In the genomic region with DNA sequence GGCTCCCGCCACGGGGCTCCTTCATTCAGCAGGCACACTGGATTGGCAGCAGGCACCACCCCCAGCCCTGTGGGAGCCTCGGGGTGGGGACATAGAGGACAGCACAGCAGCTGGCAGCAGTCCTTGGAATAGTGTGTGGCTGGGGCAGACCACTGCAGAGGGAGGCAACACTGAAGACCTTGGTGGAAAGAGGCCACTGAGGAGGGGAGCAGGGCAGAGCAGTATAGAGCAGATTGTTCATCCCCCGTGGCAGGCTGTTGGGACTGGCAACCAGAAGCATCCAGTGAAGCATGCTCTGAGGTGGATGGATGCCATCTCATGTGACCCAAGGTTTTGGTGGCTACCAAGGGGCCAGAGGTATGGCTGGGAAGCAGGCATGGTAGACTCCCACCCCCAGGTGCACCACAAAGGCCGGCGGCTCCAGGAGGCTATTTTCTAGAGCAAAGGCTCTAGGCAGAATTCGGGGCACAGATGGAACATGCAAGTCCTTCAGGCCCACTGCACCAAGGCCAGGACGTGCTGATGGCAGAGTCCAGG, we compare ENCODE assay signal across 9 mouse cellular contexts. TPM values are rescaled to one million over a fixed set of nuclear protein-coding genes. Genes with fewer than 3 reads are reported as not detected.
A peak's percentile ranks its signal among the peaks of the same experiment; 100 is the strongest.
DNase-seq lines count a peak whose midpoint lies in the region; ATAC-seq lines count a peak whose summit lies in the region.
"Had no signal": no experiment of that assay in that cellular context is flagged by ENCODE, and none has a peak within 500 bp of the region (broad histone marks: within the 10 kb centered on the region; RNA-seq: fewer than 3 reads in every experiment).

No protein-coding gene starts in this region.

- H3K4me1 ChIP-seq in embryonic facial prominence, embryonic 15.5 days, result peaks cover 36% of the 10 kb centered on the region
- H3K4me1 ChIP-seq in limb, embryonic 15.5 days, result peaks cover 55% of the 10 kb centered on the region

- ATAC-seq in embryonic facial prominence, embryonic 15.5 days (ENCODE audit: insufficient number of reproducible peaks, low FRiP score, low TSS enrichment, low read depth), result peak; percentile 84
- peak; percentile 53; the same call in 1 of the 2 replicates for ATAC-seq in limb, embryonic 15.5 days (ENCODE audit: insufficient number of reproducible peaks, low FRiP score, low TSS enrichment, low read depth)
- no peak for ATAC-seq in erythroblast, adult 5-6 weeks (replicated peaks; ENCODE audit: low FRiP score, poor library complexity, severe bottlenecking)

- no peak overlapping the region for H3K4me2 ChIP-seq in embryonic facial prominence, embryonic 15.5 days (replicated peaks)
- no peak overlapping the region for H3K4me2 ChIP-seq in limb, embryonic 15.5 days

- 53% methylated on average over 8 of the region's 8 CpGs for WGBS in embryonic facial prominence, embryonic 15.5 days
- WGBS in limb, embryonic 15.5 days, result 62% methylated on average over 8 of the region's 8 CpGs

- H3K27me3 ChIP-seq in embryonic facial prominence, embryonic 15.5 days, result no peaks in the 10 kb centered on the region
- no peaks in the 10 kb centered on the region for H3K27me3 ChIP-seq in limb, embryonic 15.5 days

- H3K27ac ChIP-seq in embryonic facial prominence, embryonic 15.5 days (replicated peaks), result peak overlapping the region; percentile 60
- H3K27ac ChIP-seq in limb, embryonic 15.5 days, result peak overlapping the region; percentile 58; the same call in 1 of the 2 replicates

- no peak overlapping the region for H3K4me3 ChIP-seq in embryonic facial prominence, embryonic 15.5 days (replicated peaks)
- H3K4me3 ChIP-seq in limb, embryonic 15.5 days, result no peak overlapping the region

- H3K9ac ChIP-seq in embryonic facial prominence, embryonic 15.5 days, result no peak overlapping the region
- H3K9ac ChIP-seq in limb, embryonic 15.5 days, result no peak overlapping the region

- H3K9me3 ChIP-seq in embryonic facial prominence, embryonic 15.5 days (replicated peaks), result no peaks in the 10 kb centered on the region
- no peaks in the 10 kb centered on the region for H3K9me3 ChIP-seq in limb, embryonic 15.5 days

- intact Hi-C loops in left cerebral cortex, postnatal 4 days (cut with DNase I), result no loop called here
- intact Hi-C loops in left cerebral cortex, postnatal 36 days (cut with DNase I), result no loop called here

- no peaks in the 10 kb centered on the region for H3K36me3 ChIP-seq in embryonic facial prominence, embryonic 15.5 days
- no peaks in the 10 kb centered on the region for H3K36me3 ChIP-seq in limb, embryonic 15.5 days

- DNase-seq in left cerebral cortex, postnatal 4 days, result peak; percentile 89
- no peak for DNase-seq in left cerebral cortex, postnatal 36 days (ENCODE audit: low spot score in 2 of 2)
- peak; percentile 64 to 69 for DNase-seq in cerebellum, adult 18-20 months
- no peak for DNase-seq in right cerebral cortex, adult 18-20 months
- no peak for DNase-seq in left cerebral cortex, adult 9 months (ENCODE audit: low spot score in 2 of 2)

RNA-seq across cellular contexts. Expression of gene Ppp1r37, which starts 20.7 kb away (rescaled TPM):
- 10 to 100 TPM; 81.1 to 85.1 TPM for total RNA-seq in left cerebral cortex, postnatal 4 days (2021)
- 100 to 1,000 TPM; 135 to 140 TPM for total RNA-seq in left cerebral cortex, postnatal 36 days (2021)
- polyA plus RNA-seq in embryonic facial prominence, embryonic 15.5 days (2015; fragmentation: Nextera tagmentation; extraction: Ambion mirVana), result 31.4 and 36.0 TPM in 2 replicates
- 25.1 and 26.3 TPM in 2 replicates for polyA plus RNA-seq in limb, embryonic 15.5 days (2015; fragmentation: Nextera tagmentation; extraction: Ambion mirVana)
- 12.5 and 13.3 TPM in 2 replicates for total RNA-seq in erythroblast, adult 5-6 weeks (2015; ENCODE audit: low replicate concordance)
- 22.9 and 37.9 TPM in 2 replicates for total RNA-seq in erythroblast, adult 5-6 weeks (2017; ENCODE audit: low replicate concordance)

RNA-seq across cellular contexts. Expression of gene Nkpd1, which starts 24.6 kb away (rescaled TPM):
- total RNA-seq in left cerebral cortex, postnatal 4 days (2021), result under 1 TPM; 0.90 to 0.91 TPM
- total RNA-seq in left cerebral cortex, postnatal 36 days (2021), result under 1 TPM; 0.68 to 0.94 TPM
- polyA plus RNA-seq in embryonic facial prominence, embryonic 15.5 days (2015; fragmentation: Nextera tagmentation; extraction: Ambion mirVana), result 3.1 and 3.3 TPM in 2 replicates
- 1.7 and 2.5 TPM in 2 replicates for polyA plus RNA-seq in limb, embryonic 15.5 days (2015; fragmentation: Nextera tagmentation; extraction: Ambion mirVana)
- not detected in 2 replicates for total RNA-seq in erythroblast, adult 5-6 weeks (2015; ENCODE audit: low replicate concordance)
- not detected in 2 replicates for total RNA-seq in erythroblast, adult 5-6 weeks (2017; ENCODE audit: low replicate concordance)
- total RNA-seq: hematopoietic stem cell, adult 5-6 weeks had no signal

RNA-seq across cellular contexts. Expression of gene Trappc6a, which starts 34.0 kb away (rescaled TPM):
- total RNA-seq in left cerebral cortex, postnatal 4 days (2021), result 10 to 100 TPM; 17.9 to 19.0 TPM
- 10 to 100 TPM; 18.2 to 19.5 TPM for total RNA-seq in left cerebral cortex, postnatal 36 days (2021)
- polyA plus RNA-seq in embryonic facial prominence, embryonic 15.5 days (2015; fragmentation: Nextera tagmentation; extraction: Ambion mirVana), result 89.5 and 101 TPM in 2 replicates
- 94.7 and 97.9 TPM in 2 replicates for polyA plus RNA-seq in limb, embryonic 15.5 days (2015; fragmentation: Nextera tagmentation; extraction: Ambion mirVana)
- 17.9 and 18.8 TPM in 2 replicates for total RNA-seq in erythroblast, adult 5-6 weeks (2015; ENCODE audit: low replicate concordance)
- 2.7 and 7.8 TPM in 2 replicates for total RNA-seq in erythroblast, adult 5-6 weeks (2017; ENCODE audit: low replicate concordance)

RNA-seq across cellular contexts. Expression of gene Bloc1s3, which starts 34.1 kb away (rescaled TPM):
- total RNA-seq in left cerebral cortex, postnatal 4 days (2021), result 1 to 10 TPM; 8.5 to 8.8 TPM
- total RNA-seq in left cerebral cortex, postnatal 36 days (2021), result 1 to 10 TPM; 6.8 to 7.2 TPM
- 2.4 and 2.8 TPM in 2 replicates for polyA plus RNA-seq in embryonic facial prominence, embryonic 15.5 days (2015; fragmentation: Nextera tagmentation; extraction: Ambion mirVana)
- 1.8 and 2.0 TPM in 2 replicates for polyA plus RNA-seq in limb, embryonic 15.5 days (2015; fragmentation: Nextera tagmentation; extraction: Ambion mirVana)
- total RNA-seq in erythroblast, adult 5-6 weeks (2015; ENCODE audit: low replicate concordance), result 3.5 and 4.2 TPM in 2 replicates
- total RNA-seq in erythroblast, adult 5-6 weeks (2017; ENCODE audit: low replicate concordance), result 0.84 and 1.5 TPM in 2 replicates

RNA-seq across cellular contexts. Expression of gene Zfp296, which starts 34.9 kb away (rescaled TPM):
- under 1 TPM; 0.22 to 0.24 TPM for total RNA-seq in left cerebral cortex, postnatal 4 days (2021)
- 1 to 10 TPM; 1.2 to 1.3 TPM for total RNA-seq in left cerebral cortex, postnatal 36 days (2021)
- 1.5 and 2.2 TPM in 2 replicates for polyA plus RNA-seq in embryonic facial prominence, embryonic 15.5 days (2015; fragmentation: Nextera tagmentation; extraction: Ambion mirVana)
- polyA plus RNA-seq in limb, embryonic 15.5 days (2015; fragmentation: Nextera tagmentation; extraction: Ambion mirVana), result 1.00 and 1.1 TPM in 2 replicates
- not detected in 2 replicates for total RNA-seq in erythroblast, adult 5-6 weeks (2015; ENCODE audit: low replicate concordance)
- total RNA-seq in erythroblast, adult 5-6 weeks (2017; ENCODE audit: low replicate concordance), result 0.84 TPM in 1 of 2 replicates, not detected in the other

Comparison
In these comparisons a context has a peak if more than half of its experiments do, and no peak if none do; other contexts are left out.
1. DNase-seq: peak in left cerebral cortex, postnatal 4 days (single experiment) and cerebellum, adult 18-20 months (2 of 2); none in left cerebral cortex, postnatal 36 days (0 of 2), right cerebral cortex, adult 18-20 months (single experiment) and left cerebral cortex, adult 9 months (0 of 2).